Mouse (Mus musculus): Measurements from ENCODE around the gene Ercc2.

DNA sequence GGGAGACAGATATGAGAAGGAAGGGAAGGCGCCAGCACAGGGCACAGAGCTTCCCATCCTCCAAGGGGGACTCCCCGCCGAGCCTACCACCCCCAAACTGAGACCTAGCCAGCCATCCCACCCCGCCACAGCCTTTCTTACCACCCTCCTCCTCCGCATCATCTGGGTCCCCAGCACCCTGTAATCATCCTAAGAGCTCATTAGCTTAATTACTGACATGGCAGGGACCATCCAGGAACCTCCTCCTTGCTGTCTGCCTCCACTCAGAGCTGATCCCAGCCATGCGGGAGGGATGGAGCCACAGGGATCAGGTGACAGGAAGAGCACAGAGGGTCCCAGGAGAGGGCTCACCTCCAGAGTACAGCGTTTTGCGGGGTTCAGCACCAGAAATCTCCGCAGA is 55.2 kb downstream of the Ercc2 start:
- TF ChIP-seq CTCF (IDR thresholded peaks at IDR 0.05; ENCODE audit: extremely low read depth, insufficient read depth, low read length) (no peak), POLR2A (IDR thresholded peaks at IDR 0.05; ENCODE audit: extremely low read depth, insufficient read depth, low read length) (no peak)

Measured in cortical plate, adult 2 months (tissue).